Mouse (Mus musculus) stomach, postnatal 0 days (tissue): ENCODE measurements at regions not wholly inside any gene's neighbourhood (a gene's known extent, or its start where the extent isn't known, plus 50 kb on each side); places are given as distances from the start of the nearest gene placed in this dataset.

ENCODE experiments used
- ATAC-seq: fragments of 200-750 bp; cut with Nextera tagmentation; 2 replicates; pipeline ENCODE4 v1.8.0; 2017; ENCODE audit not compliant: low FRiP score, low TSS enrichment
- DNase-seq: peaks from one replicate; pipeline ENCODE4 v3.0.0-alpha.2; 2016; ENCODE audit warnings: low spot score
- H3K27ac ChIP-seq: fragments of 300-500 bp; sonication (generic); replicated peaks from 2 replicates; pipeline ENCODE4 v1.5.1; 2014; ENCODE audit warnings: mild to moderate bottlenecking, control low read depth
- H3K27me3 ChIP-seq: fragments of 300-500 bp; sonication (generic); 2 replicates; pipeline ENCODE4 v1.6.1; 2014; ENCODE audit warnings: low read length; ENCODE audit not compliant: control insufficient read depth, insufficient read depth
- H3K36me3 ChIP-seq: fragments of 300-500 bp; sonication (generic); 2 replicates; pipeline ENCODE4 v1.6.1; 2014; ENCODE audit warnings: low read length, mixed read lengths; ENCODE audit not compliant: control insufficient read depth, insufficient read depth
- H3K4me1 ChIP-seq: fragments of 300-500 bp; sonication (generic); replicated peaks from 2 replicates; pipeline ENCODE4 v1.6.1; 2014; ENCODE audit warnings: antibody characterized with exemption; ENCODE audit not compliant: control insufficient read depth, insufficient read depth
- H3K4me2 ChIP-seq: fragments of 300-500 bp; sonication (generic); replicated peaks from 2 replicates; pipeline ENCODE4 v1.6.1; 2014; ENCODE audit warnings: low read depth, mild to moderate bottlenecking, control low read depth, moderate library complexity
- H3K4me3 ChIP-seq: fragments of 300-500 bp; sonication (generic); 2 replicates; pipeline ENCODE4 v1.5.1; 2014; ENCODE audit warnings: low read depth, low read length, control low read depth
- H3K9ac ChIP-seq: fragments of 300-500 bp; sonication (generic); 2 replicates; pipeline ENCODE4 v1.6.1; 2014; ENCODE audit warnings: mild to moderate bottlenecking, low read length, control low read depth, mixed read lengths
- H3K9me3 ChIP-seq: fragments of 300-500 bp; sonication (generic); 2 replicates; pipeline ENCODE4 v1.6.1; 2016; ENCODE audit warnings: low read length; ENCODE audit not compliant: control insufficient read depth
- CTCF ChIP-seq: IDR thresholded peaks from 2 replicates; pipeline ENCODE4 v1.5.1; 2016; ENCODE audit warnings: antibody characterized with exemption, low read depth, mild to moderate bottlenecking, moderate library complexity
- EP300 ChIP-seq: optimal IDR thresholded peaks from 2 replicates; pipeline ENCODE3; 2016; ENCODE audit warnings: antibody characterized with exemption
- WGBS: fragments of 180-500 bp; shearing (Covaris S2); extraction: QIAGEN DNeasy Blood & Tissue Kit; methylation state at CpG from one replicate; pipeline ENCODE4 v1.1.7; 2014; 5-methylcytosine and 5-hydroxymethylcytosine counted together

DNA sequence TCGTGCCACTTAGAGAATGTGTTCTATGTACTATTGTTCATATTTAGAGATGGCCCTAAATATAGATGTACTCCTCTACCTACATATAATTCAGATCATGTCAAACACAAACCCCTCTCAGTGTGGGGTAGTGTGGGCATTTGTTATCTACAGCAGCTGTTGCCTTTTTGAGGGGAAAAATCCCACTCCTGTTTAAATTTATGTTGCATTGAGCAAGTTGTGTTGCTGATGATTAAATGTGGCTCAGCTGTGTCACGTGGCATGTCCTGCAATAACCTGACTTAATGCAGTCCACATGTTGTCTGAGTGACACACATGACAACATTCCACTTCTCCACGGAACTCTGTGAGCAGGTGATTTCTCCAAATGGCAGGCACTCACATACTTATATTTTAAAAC, 141.7 kb upstream of the Zeb2 start:
- H3K9me3 ChIP-seq, result no peaks in the 10 kb centered on the region
- DNase-seq (no peak), ATAC-seq (no peak)
- no peaks in the 10 kb centered on the region for H3K36me3 ChIP-seq
- H3K4me1 ChIP-seq, result no peaks in the 10 kb centered on the region
- TF ChIP-seq CTCF, result no peak
- no peaks in the 10 kb centered on the region for H3K27me3 ChIP-seq
- no peak overlapping the region for H3K4me3 ChIP-seq
- 55% methylated on average over 3 of the region's 3 CpGs for whole genome bisulfite sequencing
- H3K27ac ChIP-seq, result no peak overlapping the region
- no peak overlapping the region for H3K9ac ChIP-seq
- H3K4me2 ChIP-seq, result no peak overlapping the region

DNA sequence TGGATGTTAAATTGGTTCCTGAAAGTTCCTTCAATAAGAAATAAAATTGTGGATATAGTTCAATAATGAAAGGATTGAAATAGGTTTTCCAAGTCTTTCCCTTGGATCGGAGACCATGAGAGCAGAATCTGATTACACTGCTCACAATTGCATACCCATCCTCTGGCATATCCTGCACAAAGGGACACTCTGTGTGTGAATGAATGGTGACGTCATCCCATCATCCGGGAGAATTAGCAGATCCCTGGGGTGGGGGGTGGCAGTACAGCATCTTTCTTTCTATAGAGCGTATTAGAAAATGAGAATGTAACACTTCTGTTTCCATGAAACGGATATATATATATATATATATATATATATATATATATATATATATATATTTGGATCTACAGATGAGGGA, 139.2 kb upstream of the Zeb2 start:
- no peaks in the 10 kb centered on the region for H3K9me3 ChIP-seq
- no peaks in the 10 kb centered on the region for H3K36me3 ChIP-seq
- DNase-seq (no peak), ATAC-seq (no peak)
- H3K4me2 ChIP-seq, result no peak overlapping the region
- TF ChIP-seq EP300, result no peak
- no peak for TF ChIP-seq CTCF
- no peak overlapping the region for H3K4me3 ChIP-seq
- no peak overlapping the region for H3K27ac ChIP-seq
- no peaks in the 10 kb centered on the region for H3K27me3 ChIP-seq
- H3K4me1 ChIP-seq, result no peaks in the 10 kb centered on the region
- no peak overlapping the region for H3K9ac ChIP-seq
- 85% methylated on average over 5 of the region's 5 CpGs for WGBS

DNA sequence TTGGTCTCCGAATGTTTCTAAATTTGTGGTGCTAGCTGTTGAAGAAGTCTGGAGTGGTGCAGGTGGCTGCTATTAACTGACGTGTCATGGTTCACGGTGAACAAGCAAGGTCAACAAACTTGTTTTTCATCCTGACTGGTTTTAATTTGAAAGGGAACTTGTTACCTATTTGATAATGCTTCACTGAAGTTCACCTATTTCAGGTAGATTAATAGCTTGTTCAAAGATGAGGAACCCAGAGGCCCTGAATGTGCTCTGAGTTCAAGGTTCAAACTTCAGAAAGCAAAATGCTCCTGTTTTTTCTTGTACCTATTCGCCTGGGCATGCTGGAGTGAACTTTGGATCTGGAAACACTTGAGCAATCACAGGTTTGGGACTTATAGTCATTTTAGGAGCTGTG, 136.7 kb upstream of the Zeb2 start:
- Histone ChIP-seq H3K36me3 (no peaks in the 10 kb centered on the region), H3K4me1 (no peaks in the 10 kb centered on the region), H3K27ac (no peak overlapping the region), H3K9ac (no peak overlapping the region), H3K27me3 (no peaks in the 10 kb centered on the region), H3K9me3 (no peaks in the 10 kb centered on the region), H3K4me2 (no peak overlapping the region), H3K4me3 (no peak overlapping the region)
- 57% methylated on average over 4 of the region's 4 CpGs for WGBS
- TF ChIP-seq CTCF, result no peak
- TF ChIP-seq EP300, result no peak
- ATAC-seq, result no peak
- no peak for DNase-seq

DNA sequence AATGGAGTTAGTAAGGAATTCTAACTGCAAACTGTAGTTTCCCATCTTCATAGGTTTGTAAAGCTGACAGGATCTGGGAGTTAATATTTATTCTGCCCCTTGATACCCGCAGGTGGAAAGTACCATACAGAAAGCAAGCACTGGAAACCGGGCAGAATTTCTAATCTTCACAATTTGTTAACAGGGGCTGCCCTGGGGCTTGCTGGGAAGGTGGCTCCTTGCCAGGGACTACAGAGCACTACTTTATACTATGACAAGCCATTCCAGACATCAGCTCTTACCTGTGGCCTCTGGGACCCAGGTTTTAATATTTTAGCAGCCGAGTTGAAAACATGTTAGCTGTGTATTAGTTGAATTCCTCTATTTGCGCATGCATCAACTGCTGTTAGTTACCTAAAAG, 135.1 kb upstream of the Zeb2 start:
- H3K4me1 ChIP-seq, result no peaks in the 10 kb centered on the region
- TF ChIP-seq EP300, result no peak
- no peak for TF ChIP-seq CTCF
- ATAC-seq, result no peak
- H3K36me3 ChIP-seq, result no peaks in the 10 kb centered on the region
- no peaks in the 10 kb centered on the region for H3K27me3 ChIP-seq
- no peak overlapping the region for H3K9ac ChIP-seq
- no peak overlapping the region for H3K4me3 ChIP-seq
- no peak overlapping the region for H3K4me2 ChIP-seq
- no peak overlapping the region for H3K27ac ChIP-seq
- WGBS, result 57% methylated on average over 4 of the region's 4 CpGs
- DNase-seq, result no peak
- no peaks in the 10 kb centered on the region for H3K9me3 ChIP-seq

DNA sequence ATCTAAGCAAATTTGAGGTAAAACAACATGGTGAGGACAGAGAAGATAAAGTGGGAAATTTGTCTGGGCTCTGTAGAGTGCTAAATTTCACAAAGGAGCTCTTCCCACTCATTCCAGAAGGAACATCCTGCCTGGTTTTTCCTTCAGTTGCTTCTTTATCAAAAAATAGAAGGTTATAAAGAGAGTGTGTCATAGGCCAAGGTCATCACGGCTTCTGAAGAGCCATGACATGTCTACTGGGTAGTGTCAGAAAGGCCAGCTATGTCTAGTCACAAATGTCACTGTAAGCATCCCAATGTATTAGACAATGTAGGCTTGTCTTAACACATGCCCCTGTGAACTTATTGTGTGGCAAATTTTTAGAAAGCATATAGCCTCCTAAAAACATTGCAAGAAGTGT, 132.5 kb upstream of the Zeb2 start:
- Histone ChIP-seq H3K9me3 (no peaks in the 10 kb centered on the region), H3K27ac (no peak overlapping the region), H3K36me3 (no peaks in the 10 kb centered on the region), H3K4me2 (no peak overlapping the region), H3K9ac (no peak overlapping the region), H3K4me3 (no peak overlapping the region), H3K4me1 (no peaks in the 10 kb centered on the region), H3K27me3 (no peaks in the 10 kb centered on the region)
- DNase-seq (no peak), ATAC-seq (no peak)
- 79% methylated on average over 1 of the region's 1 CpGs for WGBS
- no peak for TF ChIP-seq CTCF
- TF ChIP-seq EP300, result no peak

DNA sequence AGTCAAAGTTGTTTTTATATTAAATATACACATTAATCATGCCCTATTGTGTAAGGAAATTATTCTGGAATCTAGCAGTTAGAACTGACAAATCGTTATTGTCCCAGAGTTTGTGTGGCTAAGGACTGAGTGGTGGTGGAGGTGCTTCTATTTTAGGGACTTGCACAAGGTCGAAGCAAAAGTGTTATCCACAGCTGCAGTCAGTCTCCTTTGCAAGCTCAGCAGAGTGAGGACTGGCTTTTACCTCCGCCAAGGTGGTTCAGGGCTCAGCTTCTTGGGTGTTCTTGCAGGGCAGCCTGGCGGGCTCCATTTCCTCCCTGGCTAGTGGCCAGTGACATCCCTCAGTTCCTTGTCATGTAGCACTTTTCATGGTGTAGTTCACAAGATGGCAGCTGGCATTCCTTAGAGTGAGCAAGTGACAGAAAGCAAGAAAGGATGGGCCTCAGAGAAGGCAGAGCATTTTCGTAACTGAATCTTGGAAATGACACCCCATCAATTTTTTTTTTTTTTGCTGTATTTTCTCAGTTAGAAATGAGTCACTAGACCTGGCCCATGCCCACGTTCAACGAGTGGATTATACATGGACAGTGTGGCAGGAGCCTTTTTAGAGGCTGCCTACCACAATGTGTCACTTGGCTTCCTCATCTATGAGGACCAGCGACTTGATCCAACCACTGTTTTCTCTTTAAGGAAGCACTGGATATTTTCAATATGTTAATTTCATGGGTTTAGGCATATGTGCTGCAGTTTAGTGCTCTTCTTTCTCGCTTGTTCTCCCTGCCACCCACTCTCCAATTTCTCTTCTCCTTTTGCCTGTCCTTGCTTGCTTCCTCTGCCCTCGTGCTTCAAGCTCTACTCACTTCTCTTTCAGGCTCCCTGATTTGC, 129.1 kb upstream of the Zeb2 start:
- DNase-seq, result no peak
- Histone ChIP-seq H3K36me3 (no peaks in the 10 kb centered on the region), H3K27ac (no peak overlapping the region), H3K9ac (no peak overlapping the region), H3K4me1 (no peaks in the 10 kb centered on the region), H3K9me3 (no peaks in the 10 kb centered on the region), H3K4me2 (no peak overlapping the region), H3K4me3 (no peak overlapping the region), H3K27me3 (no peaks in the 10 kb centered on the region)
- ATAC-seq, result no peak
- TF ChIP-seq EP300 (no peak), CTCF (no peak)
- 67% methylated on average over 10 of the region's 10 CpGs for WGBS
